Mouse (Mus musculus): ENCODE data around the gene Copg2. TPM values are rescaled to one million over a fixed set of nuclear protein-coding genes. Genes with fewer than 3 reads are reported as not detected.
A peak's percentile ranks its signal among the peaks of the same experiment; 100 is the strongest.

The Copg2 gene
- polyA plus RNA-seq, 1 experiment from 2014 or later: 28.2 TPM

DNA sequence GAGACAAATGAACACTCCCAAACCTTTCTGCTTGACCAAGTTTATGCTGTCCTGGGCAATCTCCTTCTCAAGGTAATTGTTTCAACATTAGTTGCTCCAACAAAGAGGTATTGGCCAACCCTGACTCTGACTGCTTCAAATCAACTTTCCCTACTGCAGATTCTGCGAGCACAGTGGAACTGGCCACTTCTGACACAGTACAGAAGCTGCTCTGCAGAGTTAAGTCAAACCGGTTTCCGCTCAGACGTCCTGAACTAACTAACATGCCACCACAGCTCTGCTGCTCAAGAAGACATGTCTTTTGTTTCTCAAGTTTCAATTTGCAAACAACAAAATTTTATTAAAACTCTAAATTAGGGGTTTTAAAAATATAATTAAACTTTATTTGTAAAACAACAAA, 3.5 kb downstream of the Copg2 start:
- Histone ChIP-seq H3K9ac (no peak overlapping the region), H3K27me3 (no peaks in the 10 kb centered on the region), H3K9me3 (no peaks in the 10 kb centered on the region), H3K4me2 (no peak overlapping the region), H3K4me1 (replicated peaks) (peaks cover 15% of the 10 kb centered on the region), H3K27ac (replicated peaks) (no peak overlapping the region), H3K36me3 (no peaks in the 10 kb centered on the region), H3K4me3 (no peak overlapping the region)
- no peak for ATAC-seq (ENCODE audit: low FRiP score, low read depth)
- WGBS: 90% methylated on average over 4 of the region's 4 CpGs

DNA sequence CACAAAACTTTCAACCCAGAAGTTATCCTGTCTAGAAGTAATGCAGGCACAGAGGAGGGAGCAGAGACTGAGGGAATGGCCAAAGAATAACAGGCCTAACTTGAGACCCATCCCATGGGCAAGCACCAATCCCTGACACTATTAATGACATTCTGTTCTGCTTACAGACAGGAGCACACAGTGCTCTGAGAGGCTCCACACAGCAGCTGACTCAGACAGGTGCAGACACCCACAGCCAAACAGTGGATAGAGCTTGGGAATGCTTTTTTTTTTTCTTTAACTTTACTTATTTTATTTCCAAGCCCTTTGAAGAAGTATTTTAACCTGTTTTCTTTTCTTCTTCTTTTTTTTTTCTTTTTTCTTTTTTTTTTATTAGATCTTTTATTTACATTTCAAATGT, 4.8 kb downstream of the Copg2 start:
- no peak for ATAC-seq (ENCODE audit: low FRiP score, low read depth)
- no peak overlapping the region for H3K4me3 ChIP-seq
- H3K27ac ChIP-seq (replicated peaks): no peak overlapping the region
- H3K4me1 ChIP-seq (replicated peaks): peaks cover 10% of the 10 kb centered on the region
- no peak overlapping the region for H3K4me2 ChIP-seq
- no peak overlapping the region for H3K9ac ChIP-seq
- H3K9me3 ChIP-seq: no peaks in the 10 kb centered on the region
- H3K27me3 ChIP-seq: no peaks in the 10 kb centered on the region
- no peaks in the 10 kb centered on the region for H3K36me3 ChIP-seq

DNA sequence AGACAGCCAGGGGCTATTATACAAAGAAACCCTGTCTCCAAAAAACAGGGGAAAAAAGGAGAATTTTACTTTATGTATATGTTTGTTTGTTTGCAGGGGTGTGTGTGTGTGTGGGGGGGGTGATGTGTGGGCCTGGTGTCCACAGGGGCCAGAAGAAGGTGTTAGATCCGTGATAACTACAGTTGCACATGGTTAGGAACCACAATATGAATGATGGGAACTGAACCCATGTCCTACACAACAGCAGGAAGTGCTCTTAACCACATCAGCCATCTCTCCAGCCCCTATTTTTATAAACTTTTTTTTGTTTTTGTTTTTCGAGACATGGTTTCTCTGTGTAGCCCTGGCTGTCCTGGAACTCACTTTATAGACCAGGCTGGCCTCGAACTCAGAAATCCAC, 11.7 kb downstream of the Copg2 start:
- H3K9ac ChIP-seq: no peak overlapping the region
- no peak overlapping the region for H3K27ac ChIP-seq (replicated peaks)
- no peaks in the 10 kb centered on the region for H3K27me3 ChIP-seq
- H3K4me1 ChIP-seq (replicated peaks): no peaks in the 10 kb centered on the region
- WGBS: 96% methylated on average over 3 of the region's 3 CpGs
- ATAC-seq (ENCODE audit: low FRiP score, low read depth): no peak
- peaks cover 10% of the 10 kb centered on the region for H3K36me3 ChIP-seq
- H3K4me3 ChIP-seq: no peak overlapping the region
- no peaks in the 10 kb centered on the region for H3K9me3 ChIP-seq
- H3K4me2 ChIP-seq: no peak overlapping the region

DNA sequence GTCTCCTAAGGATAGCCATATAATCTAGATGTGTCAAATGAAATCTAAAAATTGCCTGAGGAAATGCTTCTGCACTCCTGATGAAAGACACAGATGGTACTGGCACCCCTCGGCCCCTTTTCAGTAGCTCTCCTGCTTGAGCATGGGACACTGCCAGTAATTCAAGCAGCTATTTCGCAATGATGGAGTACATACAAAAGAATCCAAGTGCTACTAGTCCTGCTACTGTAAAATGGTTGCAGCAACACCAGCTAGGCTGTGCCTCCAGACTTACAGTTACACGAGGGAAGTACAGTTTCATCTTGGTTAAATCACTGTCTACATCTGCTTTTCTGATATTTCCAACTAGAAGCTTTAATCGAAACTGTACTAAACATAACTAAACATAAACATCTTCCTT, 13.1 kb downstream of the Copg2 start:
- Histone ChIP-seq H3K4me1 (replicated peaks) (no peaks in the 10 kb centered on the region), H3K9ac (no peak overlapping the region), H3K27ac (replicated peaks) (no peak overlapping the region), H3K4me3 (no peak overlapping the region), H3K27me3 (no peaks in the 10 kb centered on the region), H3K9me3 (no peaks in the 10 kb centered on the region), H3K4me2 (no peak overlapping the region), H3K36me3 (peaks cover 13% of the 10 kb centered on the region)
- 84% methylated on average over 4 of the region's 4 CpGs for WGBS
- no peak for ATAC-seq (ENCODE audit: low FRiP score, low read depth)

DNA sequence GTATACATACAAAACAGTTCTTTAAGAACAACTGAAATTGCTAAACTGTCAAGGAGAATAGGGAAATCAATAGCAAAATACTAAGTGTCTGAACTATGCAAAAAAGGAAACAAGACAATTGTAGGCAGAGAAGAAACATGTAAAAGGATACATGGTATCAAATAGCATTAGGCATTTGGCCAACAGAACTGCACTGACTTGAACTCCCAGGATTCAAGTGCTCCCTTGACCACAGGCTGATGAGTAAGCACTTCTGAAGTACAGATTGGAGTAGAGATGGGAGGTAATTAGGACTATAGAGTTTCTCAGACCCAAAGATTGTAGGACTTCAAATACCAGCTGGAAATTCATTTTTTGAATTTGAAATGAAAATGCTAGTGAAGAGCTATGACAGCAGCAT, 19.9 kb downstream of the Copg2 start:
- H3K4me1 ChIP-seq (replicated peaks): no peaks in the 10 kb centered on the region
- H3K4me2 ChIP-seq: no peak overlapping the region
- no peak overlapping the region for H3K27ac ChIP-seq (replicated peaks)
- no peak for ATAC-seq (ENCODE audit: low FRiP score, low read depth)
- no peaks in the 10 kb centered on the region for H3K9me3 ChIP-seq
- peaks cover 15% of the 10 kb centered on the region for H3K36me3 ChIP-seq
- no peaks in the 10 kb centered on the region for H3K27me3 ChIP-seq
- H3K9ac ChIP-seq: no peak overlapping the region
- no peak overlapping the region for H3K4me3 ChIP-seq

DNA sequence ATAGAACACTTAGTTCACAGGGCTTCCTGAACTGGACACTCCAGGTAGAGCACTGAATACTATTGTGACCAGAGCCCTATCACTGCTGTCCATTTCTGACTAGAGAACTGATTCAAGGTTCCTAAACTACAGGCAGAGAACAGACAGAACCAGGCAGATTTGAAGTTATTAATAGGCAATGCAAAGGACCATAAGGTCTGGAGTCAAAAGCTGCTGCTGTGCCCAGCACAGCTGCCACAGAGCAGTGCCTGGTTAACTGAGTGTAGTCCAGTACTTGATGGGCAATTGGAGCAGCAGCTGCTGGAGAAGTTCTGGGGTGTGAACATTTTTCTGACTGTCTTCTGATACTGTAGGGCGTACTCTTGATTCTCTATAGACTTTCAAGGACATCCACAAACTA, 30.1 kb downstream of the Copg2 start:
- no peak for ATAC-seq (ENCODE audit: low FRiP score, low read depth)
- Histone ChIP-seq H3K36me3 (no peaks in the 10 kb centered on the region), H3K4me3 (no peak overlapping the region), H3K4me1 (replicated peaks) (no peaks in the 10 kb centered on the region), H3K27ac (replicated peaks) (no peak overlapping the region), H3K9ac (no peak overlapping the region), H3K4me2 (no peak overlapping the region), H3K9me3 (no peaks in the 10 kb centered on the region), H3K27me3 (no peaks in the 10 kb centered on the region)
- WGBS: 93% methylated on average over 1 of the region's 1 CpGs

DNA sequence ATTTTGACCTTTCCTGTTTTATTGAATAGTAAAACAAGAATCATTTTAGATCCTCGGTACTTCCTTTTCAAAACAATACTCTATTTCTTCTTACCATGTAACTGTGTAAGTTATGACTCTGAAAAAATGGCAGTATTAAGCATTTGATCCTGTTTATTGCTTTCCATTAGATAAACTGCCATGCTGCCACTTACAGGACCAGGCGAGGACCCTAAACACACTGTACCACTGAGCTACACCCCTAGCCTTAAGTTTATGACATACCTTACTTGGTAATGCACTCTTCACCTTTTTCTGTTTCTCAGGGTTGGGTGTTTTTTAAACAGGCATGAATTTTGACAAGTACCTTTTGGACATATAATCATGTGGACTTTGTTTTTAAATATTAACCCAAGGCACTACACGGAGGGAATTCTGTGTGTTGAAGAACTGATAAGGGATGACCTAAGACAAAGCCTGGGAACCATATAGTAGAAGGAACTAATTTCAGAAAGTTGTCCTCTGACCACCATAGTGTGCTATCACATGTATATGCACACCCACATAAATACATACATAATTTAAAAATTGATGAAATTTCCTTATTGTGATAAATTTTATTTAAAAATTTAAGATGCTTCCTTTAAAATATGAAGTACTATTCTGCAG, 31.4 kb downstream of the Copg2 start:
- Histone ChIP-seq H3K4me2 (no peak overlapping the region), H3K36me3 (peaks cover 5% of the 10 kb centered on the region; the same call in 1 of the 2 replicates), H3K9ac (no peak overlapping the region), H3K27me3 (no peaks in the 10 kb centered on the region), H3K27ac (replicated peaks) (no peak overlapping the region), H3K9me3 (no peaks in the 10 kb centered on the region), H3K4me1 (replicated peaks) (no peaks in the 10 kb centered on the region), H3K4me3 (no peak overlapping the region)
- no peak for ATAC-seq (ENCODE audit: low FRiP score, low read depth)
- WGBS: 93% methylated on average over 3 of the region's 3 CpGs

DNA sequence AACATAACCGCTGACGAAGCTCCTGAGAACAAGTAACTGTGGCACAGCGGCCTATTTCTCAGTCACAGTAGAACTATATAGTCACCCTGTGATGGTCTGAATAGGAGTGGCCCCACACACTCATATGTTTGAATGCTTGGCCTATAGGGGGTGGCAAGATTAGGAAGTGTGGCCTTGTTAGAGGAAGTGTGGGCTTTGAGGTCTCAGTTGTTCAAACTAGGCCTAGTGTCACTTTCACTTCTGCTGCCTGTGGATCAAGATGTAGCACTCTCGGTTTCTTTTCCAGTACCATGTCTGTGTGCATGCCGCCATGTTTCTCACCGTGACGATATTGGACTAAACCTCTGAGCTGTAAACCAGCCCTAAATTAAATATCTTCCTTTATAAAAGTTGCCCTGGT, 40.6 kb downstream of the Copg2 start:
- ATAC-seq (ENCODE audit: low FRiP score, low read depth): no peak
- Histone ChIP-seq H3K27me3 (no peaks in the 10 kb centered on the region), H3K9me3 (no peaks in the 10 kb centered on the region), H3K4me1 (replicated peaks) (no peaks in the 10 kb centered on the region), H3K4me3 (no peak overlapping the region), H3K9ac (no peak overlapping the region), H3K4me2 (no peak overlapping the region), H3K36me3 (peaks cover 17% of the 10 kb centered on the region), H3K27ac (replicated peaks) (no peak overlapping the region)
- WGBS: 93% methylated on average over 7 of the region's 7 CpGs

DNA sequence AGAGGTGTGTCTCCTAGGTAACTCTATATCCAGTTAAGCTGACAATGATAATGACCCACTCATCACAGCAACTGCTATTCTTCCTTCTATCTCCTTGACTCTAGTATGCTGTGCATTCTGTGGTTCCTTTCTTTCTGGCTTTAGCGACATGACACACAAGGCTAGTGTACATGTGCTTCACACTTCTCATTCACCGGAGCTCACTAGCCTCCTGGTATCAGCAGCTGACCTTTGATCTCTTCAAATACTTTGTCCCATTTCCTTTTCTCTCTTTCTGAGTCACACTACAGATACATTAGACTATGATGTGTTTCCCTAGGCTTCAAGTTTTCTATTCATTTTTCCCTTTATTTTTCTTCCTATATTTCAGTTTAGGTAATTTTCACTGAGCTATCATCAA, 41.4 kb downstream of the Copg2 start:
- Histone ChIP-seq H3K4me2 (no peak overlapping the region), H3K27ac (replicated peaks) (no peak overlapping the region), H3K9ac (no peak overlapping the region), H3K4me3 (no peak overlapping the region), H3K4me1 (replicated peaks) (no peaks in the 10 kb centered on the region), H3K9me3 (no peaks in the 10 kb centered on the region), H3K36me3 (peaks cover 12% of the 10 kb centered on the region), H3K27me3 (no peaks in the 10 kb centered on the region)
- ATAC-seq (ENCODE audit: low FRiP score, low read depth): no peak
- 86% methylated on average over 2 of the region's 2 CpGs for WGBS

DNA sequence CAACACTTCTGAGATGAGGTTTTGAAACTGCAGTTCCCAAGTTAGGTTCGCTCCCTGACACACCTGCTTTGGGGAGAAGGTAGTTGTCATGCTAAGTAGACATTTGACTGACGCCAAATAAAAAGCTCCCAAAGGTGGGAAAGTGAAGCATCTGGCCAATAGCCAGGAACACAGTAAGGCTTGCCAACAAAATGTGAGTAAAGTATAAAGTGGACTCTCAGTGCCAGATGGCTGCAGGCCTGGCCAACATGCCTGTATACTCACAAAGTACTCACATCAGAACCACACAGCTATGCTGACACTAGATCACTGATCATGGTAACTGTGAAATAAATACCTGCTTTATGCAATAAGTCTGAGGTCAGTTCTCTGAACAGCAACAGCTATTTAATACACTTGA, 46.8 kb downstream of the Copg2 start:
- Histone ChIP-seq H3K36me3 (peaks cover 9% of the 10 kb centered on the region), H3K9me3 (no peaks in the 10 kb centered on the region), H3K4me3 (no peak overlapping the region), H3K27me3 (no peaks in the 10 kb centered on the region), H3K27ac (replicated peaks) (no peak overlapping the region), H3K4me2 (no peak overlapping the region), H3K4me1 (replicated peaks) (no peaks in the 10 kb centered on the region), H3K9ac (no peak overlapping the region)
- 53% methylated on average over 2 of the region's 2 CpGs for WGBS
- ATAC-seq (ENCODE audit: low FRiP score, low read depth): no peak

DNA sequence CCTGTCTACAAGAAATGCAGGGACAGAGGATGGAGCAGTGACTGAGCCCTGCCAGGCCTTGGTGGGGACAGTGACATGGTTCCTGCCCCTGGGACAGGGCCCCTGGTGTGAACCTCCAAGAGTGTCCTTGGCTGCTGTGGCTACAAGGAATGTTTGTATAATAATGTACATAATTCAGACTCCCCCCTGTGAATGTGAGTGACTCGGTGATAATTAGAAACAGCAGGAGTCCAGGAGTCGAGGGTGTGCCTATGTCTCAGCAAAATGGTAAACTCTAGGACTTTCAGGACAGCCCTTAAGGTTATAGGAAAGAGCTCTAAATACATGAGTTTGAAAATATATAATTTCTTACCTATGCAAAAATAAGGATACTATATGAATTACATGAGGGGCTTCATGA, 64.4 kb downstream of the Copg2 start:
- WGBS: 47% methylated on average over 2 of the region's 2 CpGs
- no peaks in the 10 kb centered on the region for H3K36me3 ChIP-seq
- ATAC-seq (ENCODE audit: low FRiP score, low read depth): no peak
- H3K27me3 ChIP-seq: no peaks in the 10 kb centered on the region
- no peak overlapping the region for H3K4me2 ChIP-seq
- no peak overlapping the region for H3K9ac ChIP-seq
- H3K27ac ChIP-seq (replicated peaks): no peak overlapping the region
- H3K4me3 ChIP-seq: no peak overlapping the region
- no peaks in the 10 kb centered on the region for H3K4me1 ChIP-seq (replicated peaks)
- no peaks in the 10 kb centered on the region for H3K9me3 ChIP-seq

DNA sequence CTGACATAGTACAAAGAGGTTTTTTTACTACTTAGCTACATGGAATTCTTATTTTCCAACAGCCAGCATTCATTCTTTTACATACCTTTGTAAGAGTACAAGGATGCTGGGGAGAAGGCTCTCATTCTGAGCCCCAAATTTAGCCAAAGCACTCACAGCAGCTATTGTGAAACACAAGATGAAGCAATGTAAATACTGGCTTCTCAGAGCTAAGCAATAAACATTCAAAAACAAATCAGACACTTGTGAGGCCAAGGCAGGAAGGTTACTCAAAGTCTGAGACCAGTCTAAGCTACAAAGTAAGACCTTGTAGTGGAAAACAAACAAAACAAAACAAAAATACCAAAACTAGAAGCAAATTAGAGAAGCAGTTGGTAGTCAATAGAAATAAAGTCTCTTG, 83.0 kb downstream of the Copg2 start:
- H3K9ac ChIP-seq: no peak overlapping the region
- no peak overlapping the region for H3K27ac ChIP-seq (replicated peaks)
- ATAC-seq (ENCODE audit: low FRiP score, low read depth): no peak
- no peaks in the 10 kb centered on the region for H3K9me3 ChIP-seq
- H3K4me3 ChIP-seq: no peak overlapping the region
- no peaks in the 10 kb centered on the region for H3K4me1 ChIP-seq (replicated peaks)
- 0 out of 2 replicates have a peak, but pooled peaks cover 3% of the 10 kb centered on the region for H3K36me3 ChIP-seq
- no peaks in the 10 kb centered on the region for H3K27me3 ChIP-seq
- no peak overlapping the region for H3K4me2 ChIP-seq

DNA sequence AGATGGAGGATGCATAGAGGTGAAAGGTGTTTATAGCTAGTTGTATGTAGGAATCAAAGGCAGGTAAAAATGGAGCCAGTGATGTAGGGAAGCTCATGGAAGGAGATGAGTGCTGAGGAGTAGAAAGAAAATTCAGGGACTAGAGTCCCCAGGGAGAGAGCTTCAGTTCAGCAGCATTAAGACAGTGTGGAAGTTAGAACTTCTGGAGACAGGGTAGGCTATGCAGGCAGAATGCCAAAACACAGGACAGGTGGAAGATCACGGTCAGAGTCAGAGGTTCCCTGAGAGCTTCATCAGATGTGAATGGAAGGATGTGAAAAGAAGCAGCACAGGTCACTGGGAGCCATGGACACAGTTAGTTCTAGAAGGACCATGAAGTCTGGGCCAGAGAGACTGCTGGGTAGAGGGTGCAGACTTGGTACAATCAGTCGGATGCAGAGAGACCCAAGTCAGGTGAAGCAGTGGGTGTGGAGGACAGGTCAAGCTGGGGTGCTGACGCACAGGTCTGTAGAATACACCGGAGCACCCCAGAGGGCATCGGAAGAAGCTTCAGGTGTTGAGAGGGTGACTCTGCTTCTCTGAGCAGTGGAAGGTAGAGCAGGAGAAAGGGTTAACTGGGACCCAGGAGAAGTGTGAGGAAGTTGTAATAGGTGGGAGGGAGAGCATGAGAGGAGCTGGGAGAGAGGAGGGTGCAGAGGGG, 91.4 kb downstream of the Copg2 start:
- ATAC-seq (ENCODE audit: low FRiP score, low read depth): peak; percentile 55; the same call in 1 of the 2 replicates
- Histone ChIP-seq H3K9me3 (no peaks in the 10 kb centered on the region), H3K4me1 (replicated peaks) (no peaks in the 10 kb centered on the region), H3K4me3 (no peak overlapping the region), H3K36me3 (peaks cover 22% of the 10 kb centered on the region), H3K27ac (replicated peaks) (no peak overlapping the region), H3K27me3 (no peaks in the 10 kb centered on the region), H3K4me2 (no peak overlapping the region), H3K9ac (no peak overlapping the region)
- 94% methylated on average over 5 of the region's 5 CpGs for WGBS
